Mouse (Mus musculus) olfactory bulb, adult 2 months (tissue): ENCODE measurements around the gene Pip5kl1.

Source experiments
- CTCF ChIP-seq: fragments of 200-500 bp; IDR thresholded peaks from 2 replicates; pipeline ENCODE4 v1.5.1; 2012; ENCODE audit warnings: low read depth, mild to moderate bottlenecking, low read length, moderate library complexity; ENCODE audit not compliant: insufficient read depth
- POLR2A ChIP-seq: fragments of 200-500 bp; IDR thresholded peaks from 2 replicates; pipeline ENCODE4 v1.6.1; 2012; ENCODE audit warnings: mild to moderate bottlenecking, low read depth, low read length, moderate library complexity; ENCODE audit not compliant: insufficient read depth

GRCm38 (mm10) chr2:32530479-32530878 lies 44.1 kb upstream of the Pip5kl1 start:
- TF ChIP-seq CTCF (no peak), POLR2A (no peak)
